Mouse (Mus musculus) urinary bladder, postnatal 4 days (tissue): ENCODE results near the gene Plekhg3.

Source experiments
- DNase-seq, 2 experiments: peaks; one replicate each; pipeline ENCODE4 v3.0.0; 2021 to 2022; ENCODE audit warnings: low spot score in 2 of 2

Plekhg3 gene

GRCm38 (mm10) chr12:76583454-76583853, 52.8 kb downstream of the Plekhg3 start:
- no peak for DNase-seq

GRCm38 (mm10) chr12:76585028-76585427, 54.3 kb downstream of the Plekhg3 start:
- no peak for DNase-seq

GRCm38 (mm10) chr12:76587357-76587756, 56.7 kb downstream of the Plekhg3 start:
- no peak for DNase-seq

- peak in 1 of 2 experiments; percentile 53 for DNase-seq
These were observed 58.8 kb downstream of the Plekhg3 start for GRCm38 (mm10) chr12:76589531-76589930.

- DNase-seq = no peak
These were observed 60.3 kb downstream of the Plekhg3 start for GRCm38 (mm10) chr12:76591037-76591436.

GRCm38 (mm10) chr12:76592213-76592612, 61.5 kb downstream of the Plekhg3 start:
- no peak for DNase-seq

GRCm38 (mm10) chr12:76593254-76593653, 62.6 kb downstream of the Plekhg3 start:
- no peak for DNase-seq

GRCm38 (mm10) chr12:76593839-76594322, 63.2 kb downstream of the Plekhg3 start:
- peak; percentile 78 to 86 for DNase-seq

GRCm38 (mm10) chr12:76594556-76594955, 63.9 kb downstream of the Plekhg3 start:
- DNase-seq = no peak

- DNase-seq = no peak
These were observed 65.1 kb downstream of the Plekhg3 start for GRCm38 (mm10) chr12:76595830-76596229.

- DNase-seq = peak; percentile 69 to 80
These were observed 65.8 kb downstream of the Plekhg3 start for GRCm38 (mm10) chr12:76596292-76597023.

GRCm38 (mm10) chr12:76597577-76598100, 66.9 kb downstream of the Plekhg3 start:
- no peak for DNase-seq

GRCm38 (mm10) chr12:76598196-76598928, 67.7 kb downstream of the Plekhg3 start:
- no peak for DNase-seq

GRCm38 (mm10) chr12:76603779-76604178, 73.1 kb downstream of the Plekhg3 start:
- no peak for DNase-seq

- no peak for DNase-seq
These were observed 73.9 kb downstream of the Plekhg3 start for GRCm38 (mm10) chr12:76604546-76604945.

- no peak for DNase-seq
These were observed 75.1 kb downstream of the Plekhg3 start for GRCm38 (mm10) chr12:76605837-76606236.

- DNase-seq = no peak
These were observed 77.5 kb downstream of the Plekhg3 start for GRCm38 (mm10) chr12:76608241-76608640.

GRCm38 (mm10) chr12:76608997-76609565, 78.4 kb downstream of the Plekhg3 start:
- DNase-seq = no peak

- DNase-seq = no peak
These were observed 81.9 kb downstream of the Plekhg3 start for GRCm38 (mm10) chr12:76612621-76613020.

GRCm38 (mm10) chr12:76614868-76615579, 84.3 kb downstream of the Plekhg3 start:
- DNase-seq = no peak

GRCm38 (mm10) chr12:76615580-76615937, 84.9 kb downstream of the Plekhg3 start:
- no peak for DNase-seq

- no peak for DNase-seq
These were observed 87.5 kb downstream of the Plekhg3 start for GRCm38 (mm10) chr12:76618175-76618574.
